Mouse (Mus musculus) cerebellum, postnatal 4 days (tissue): Measurements from ENCODE around the gene Gm20388.

Experiments
- DNase-seq, 2 experiments: peaks; one replicate each; pipeline ENCODE4 v3.0.0; 2022; ENCODE audit warnings: low spot score in 2 of 2, mixed read lengths in 1 of 2

Gene Gm20388

DNA sequence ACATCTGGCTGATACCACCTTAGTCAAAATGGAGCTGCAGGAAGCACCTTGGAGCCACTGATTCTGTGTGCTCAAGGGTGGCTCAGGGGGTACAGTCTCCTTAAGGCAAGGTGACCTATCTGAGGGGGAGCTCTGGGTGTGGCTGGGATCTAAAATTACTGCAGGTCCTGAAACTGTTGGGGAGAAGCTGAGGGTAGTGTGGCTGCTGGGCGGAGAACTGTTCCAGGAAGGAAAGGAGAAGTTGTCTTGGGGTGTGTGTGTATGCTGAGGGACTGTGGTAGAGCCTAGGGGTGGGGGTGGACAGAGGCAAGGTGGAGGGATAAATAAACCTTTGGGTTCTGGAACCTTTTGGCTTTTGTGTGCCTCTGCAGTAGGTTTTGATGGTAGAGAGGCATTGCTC, 2778.7 kb downstream of the Gm20388 start:
- DNase-seq: no peak

GRCm38 (mm10) chr8:122691018-122691417, 2780.4 kb downstream of the Gm20388 start:
- DNase-seq: peak in 1 of 2 experiments; percentile 49

GRCm38 (mm10) chr8:122692152-122692551, 2781.5 kb downstream of the Gm20388 start:
- DNase-seq: no peak

- DNase-seq: no peak
Observed at GRCm38 (mm10) chr8:122695438-122696042, 2784.9 kb downstream of the Gm20388 start.

DNA sequence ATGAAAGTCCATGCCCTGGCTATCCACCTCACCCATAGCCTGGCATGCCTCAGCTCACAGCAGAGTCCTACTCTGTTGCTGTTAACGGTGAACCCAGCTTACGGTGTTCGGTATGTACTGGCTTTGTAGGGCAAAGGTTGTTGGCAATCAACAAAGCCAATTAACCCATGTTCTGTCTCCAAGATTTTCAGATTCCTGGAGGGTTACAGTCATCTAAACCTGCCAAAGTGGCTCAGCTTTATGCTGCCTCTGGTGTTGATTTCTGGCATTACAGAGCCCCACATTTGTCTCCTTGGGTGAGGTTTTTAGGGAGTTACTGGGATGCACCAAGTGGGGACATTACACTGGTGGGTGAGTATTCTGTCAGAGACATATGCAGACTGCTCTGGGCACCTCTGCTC, 2786.5 kb downstream of the Gm20388 start:
- DNase-seq: peak in 1 of 2 experiments; percentile 56

DNA sequence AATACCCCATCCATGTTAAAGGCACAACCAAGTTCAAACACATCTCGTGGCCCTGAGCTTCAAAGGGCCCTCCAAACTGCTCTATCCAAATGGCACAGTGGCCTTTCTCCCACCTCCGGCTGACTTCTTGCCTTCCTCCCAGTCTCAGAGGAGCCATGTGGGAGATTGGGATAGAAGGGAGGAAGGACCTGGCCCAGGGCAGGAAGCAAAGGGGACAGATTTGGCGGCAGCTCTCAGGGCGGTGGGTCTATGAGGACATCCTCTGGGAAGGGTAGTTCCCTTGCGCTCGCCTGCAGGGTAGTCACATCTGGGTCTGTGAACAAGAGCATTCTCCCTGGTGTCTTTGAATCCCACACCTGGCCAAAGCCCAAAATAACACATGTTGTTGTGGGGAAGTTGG, 2786.9 kb downstream of the Gm20388 start:
- no peak for DNase-seq

DNA sequence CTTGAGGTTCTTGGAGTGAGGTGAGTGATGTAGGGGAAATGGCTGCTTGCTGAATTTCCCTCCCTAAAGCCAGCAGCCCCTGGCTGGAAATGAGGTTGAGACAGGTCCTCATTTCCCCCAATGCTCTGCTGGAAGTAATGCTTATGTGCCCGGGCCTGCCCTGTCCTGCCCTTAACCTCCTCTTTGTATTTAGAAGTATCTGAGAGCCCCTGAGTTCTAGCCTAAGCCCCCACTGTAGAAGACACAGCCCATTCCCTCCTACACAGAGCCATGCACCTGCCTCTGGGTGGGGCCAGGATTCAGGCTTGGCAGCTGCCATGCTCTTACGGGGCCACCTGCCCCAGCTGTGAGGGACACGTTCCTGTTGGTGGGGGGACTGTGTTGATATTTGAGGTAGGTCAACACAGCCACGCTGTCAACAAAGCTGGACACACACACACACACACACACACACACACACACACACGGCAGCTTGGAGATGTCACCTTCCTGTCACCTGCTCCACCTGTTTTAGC, 2787.7 kb downstream of the Gm20388 start:
- no peak for DNase-seq

- DNase-seq: no peak
Observed at GRCm38 (mm10) chr8:122699005-122699492, 2788.4 kb downstream of the Gm20388 start, which contains the start of gene Cbfa2t3. Cbfa2t3 (minus strand) TSS chr8:122699109.

DNA sequence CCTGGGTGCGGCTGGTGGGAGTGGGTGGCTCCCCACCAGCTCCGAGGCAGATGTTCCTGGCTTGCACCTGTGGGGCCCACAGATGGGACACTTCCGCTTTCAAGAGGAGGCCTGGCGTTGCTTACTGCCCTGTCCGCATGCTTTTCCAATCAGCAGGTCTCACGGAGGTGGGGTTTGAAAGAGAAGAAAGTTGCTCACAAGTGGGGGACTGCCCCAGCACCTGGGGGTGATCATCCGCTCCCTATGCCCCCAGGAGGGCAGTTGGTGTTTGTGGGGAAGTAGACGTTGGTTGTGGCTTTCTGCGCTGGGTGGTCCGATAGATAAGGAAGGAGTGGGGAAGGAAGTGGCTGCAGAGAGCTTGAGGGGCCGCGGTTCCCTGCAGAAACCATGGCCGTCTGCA, 2790.0 kb downstream of the Gm20388 start:
- no peak for DNase-seq

DNA sequence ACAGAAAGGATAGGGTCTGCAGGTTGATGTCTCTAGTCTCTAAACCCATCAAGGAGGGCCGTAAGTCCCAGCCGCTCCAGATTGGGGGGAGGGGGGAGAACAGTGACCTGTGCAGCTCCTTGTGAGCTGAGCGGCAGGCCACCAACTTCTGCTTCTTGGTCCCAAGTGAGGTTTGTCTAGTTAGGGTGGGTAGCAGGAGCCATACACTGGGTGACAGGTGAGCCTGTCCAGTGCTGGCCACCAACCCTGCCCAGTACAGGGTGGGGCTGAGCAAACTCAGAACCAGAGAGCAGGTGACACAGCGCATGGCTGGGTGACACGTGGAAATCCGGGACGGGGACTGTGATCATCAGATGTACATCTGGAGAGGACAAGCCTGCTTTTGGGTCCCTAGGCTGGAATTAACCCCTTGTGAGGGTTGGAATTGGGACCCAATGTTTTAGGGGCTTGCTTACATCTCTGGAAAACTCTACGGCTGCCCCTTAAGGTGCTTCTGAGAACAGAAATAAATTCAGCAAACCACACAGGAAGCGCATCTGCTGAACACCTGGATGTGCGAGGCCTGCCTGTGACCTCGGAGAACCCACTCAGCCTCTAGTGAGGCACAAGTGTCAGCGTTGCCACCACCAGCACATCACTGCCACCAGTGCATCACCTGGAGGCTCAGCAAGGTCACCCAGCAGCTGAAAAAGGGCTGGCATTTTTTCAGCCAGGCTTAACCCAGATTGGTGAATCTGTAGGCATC, 2791.0 kb downstream of the Gm20388 start:
- no peak for DNase-seq

GRCm38 (mm10) chr8:122702301-122702941, 2791.8 kb downstream of the Gm20388 start:
- DNase-seq: no peak

GRCm38 (mm10) chr8:122702957-122703356, 2792.3 kb downstream of the Gm20388 start:
- no peak for DNase-seq

- no peak for DNase-seq
Observed at GRCm38 (mm10) chr8:122704612-122705011, 2794.0 kb downstream of the Gm20388 start.

- no peak for DNase-seq
Observed at GRCm38 (mm10) chr8:122705901-122706561, 2795.4 kb downstream of the Gm20388 start.

DNA sequence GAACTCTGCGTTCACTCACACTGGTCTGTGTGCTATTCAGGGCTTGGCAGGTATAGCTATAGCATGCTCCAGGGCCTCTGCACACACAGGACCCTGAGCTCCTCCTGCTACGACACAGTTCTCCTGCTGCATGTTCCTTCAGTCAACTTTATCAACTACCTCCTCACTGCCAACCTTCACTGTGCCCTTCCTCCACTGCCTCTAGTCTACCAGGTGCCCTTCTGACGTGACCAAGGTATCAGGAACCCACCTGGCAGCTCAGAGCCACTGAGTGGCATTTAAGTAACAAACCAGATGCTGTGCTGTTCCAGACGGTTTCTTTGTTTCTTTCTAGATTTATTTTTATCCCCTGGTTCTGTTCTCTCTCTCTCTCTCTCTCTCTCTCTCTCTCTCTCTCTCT, 2796.5 kb downstream of the Gm20388 start:
- DNase-seq: no peak

DNA sequence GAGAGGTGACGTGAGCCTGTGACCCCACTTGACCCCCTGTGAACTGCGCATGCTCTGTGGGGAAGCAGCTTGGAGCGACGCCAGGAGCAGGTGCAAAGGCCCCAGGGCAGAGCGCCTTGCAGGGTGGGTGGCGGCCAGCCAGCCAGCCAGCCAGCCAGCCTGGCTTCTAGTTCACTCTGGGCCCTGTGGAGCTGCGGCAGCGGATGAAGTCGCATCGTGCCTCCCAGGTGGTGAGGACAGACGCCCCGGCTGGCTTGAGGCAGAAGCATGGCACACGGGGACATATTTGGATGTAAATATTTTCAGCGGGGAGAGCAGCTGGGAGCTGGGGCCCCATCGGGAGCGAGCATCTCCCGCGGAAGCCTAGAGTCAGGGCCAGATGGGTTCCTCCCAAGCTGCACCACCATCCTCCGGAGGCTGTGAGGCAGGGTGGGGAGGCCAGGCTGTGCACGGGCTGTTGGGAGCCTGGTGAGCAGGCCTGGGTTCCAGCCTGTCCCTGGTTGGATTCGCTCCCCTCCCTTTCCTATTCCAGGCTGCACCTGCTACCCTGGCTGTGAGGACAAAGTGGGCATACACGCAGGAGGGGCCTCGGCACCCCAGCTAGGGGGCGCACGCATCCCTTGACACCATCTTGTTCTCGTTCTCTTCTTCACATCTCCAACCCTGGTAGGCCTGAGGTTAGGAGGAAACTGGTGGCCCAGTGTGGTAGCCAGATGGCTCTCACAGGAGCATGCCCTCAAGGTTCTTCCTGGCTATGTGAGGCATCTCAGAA, 2798.9 kb downstream of the Gm20388 start:
- DNase-seq: peak in 1 of 2 experiments; percentile 69

GRCm38 (mm10) chr8:122711480-122711879, 2800.8 kb downstream of the Gm20388 start:
- no peak for DNase-seq

DNA sequence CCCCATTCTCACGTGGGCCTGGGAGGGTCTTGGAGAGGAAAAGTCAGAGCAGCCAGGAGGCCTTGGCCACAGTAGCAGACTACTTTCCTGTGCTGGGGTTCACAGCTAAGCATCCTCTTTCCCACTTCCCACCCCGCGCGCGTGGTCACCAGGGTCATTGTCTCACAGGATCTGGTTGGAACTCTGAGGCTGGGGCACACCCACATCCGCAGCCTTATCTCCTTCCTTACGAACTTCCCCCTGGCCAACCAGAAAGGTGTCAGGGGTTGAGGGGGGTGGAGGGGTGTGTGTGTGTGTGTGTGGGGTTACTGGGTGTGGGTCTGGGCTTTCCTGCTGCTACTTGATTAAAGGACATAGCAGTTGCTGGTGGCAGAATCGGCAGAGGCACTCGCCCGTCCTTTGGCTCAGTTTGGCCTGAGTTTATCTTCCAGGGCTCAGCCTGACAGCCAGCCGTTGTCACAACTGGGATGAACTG, 2801.3 kb downstream of the Gm20388 start:
- no peak for DNase-seq

DNA sequence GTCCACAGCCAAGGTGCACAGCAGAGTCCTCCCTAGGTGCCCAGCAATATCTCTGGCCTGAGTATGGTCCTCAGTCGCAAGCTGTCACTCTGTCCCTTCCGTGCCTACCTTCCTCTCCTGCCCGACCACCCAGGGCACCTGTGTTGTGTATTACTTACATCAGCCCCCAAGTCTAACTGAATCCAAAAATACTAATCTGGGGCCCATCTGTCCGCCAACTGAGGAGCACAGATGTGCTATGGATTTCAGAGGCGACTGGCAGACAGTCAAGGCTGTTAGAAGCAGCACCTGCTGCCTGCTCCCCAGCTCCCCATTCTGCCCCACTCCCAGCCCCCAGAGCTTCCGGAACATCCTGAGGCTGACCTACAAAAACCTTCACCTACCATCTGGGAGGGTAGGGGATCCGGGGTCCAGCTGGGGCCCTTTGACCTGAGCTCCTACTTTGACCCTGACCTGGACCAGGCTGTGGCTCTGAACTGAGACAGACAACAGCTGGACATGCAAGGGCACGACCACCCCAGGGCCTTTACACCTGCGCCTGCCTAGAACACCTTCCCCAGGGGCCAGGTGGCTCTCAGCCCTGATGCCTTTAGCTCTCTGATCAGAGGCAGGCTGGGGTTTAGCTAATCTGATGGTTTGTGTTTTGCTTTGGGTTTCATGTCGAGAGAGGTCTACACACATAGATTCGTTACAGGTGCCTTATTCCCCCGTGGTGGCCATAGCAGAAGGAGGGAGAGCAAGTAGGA, 2801.9 kb downstream of the Gm20388 start:
- DNase-seq: no peak

GRCm38 (mm10) chr8:122713157-122713518, 2802.5 kb downstream of the Gm20388 start:
- no peak for DNase-seq
